Mouse (Mus musculus): Measurements from ENCODE around the gene Myo19.

GRCm38 (mm10) chr11:84957171-84957570 lies 77.2 kb downstream of the Myo19 start:
- TF ChIP-seq CTCF (IDR thresholded peaks at IDR 0.05; ENCODE audit: control insufficient read depth, insufficient read depth, insufficient replicate concordance, low read depth, low read length) (no peak), POLR2A (IDR thresholded peaks at IDR 0.05; ENCODE audit: control insufficient read depth, low read depth, low read length) (no peak)
